Mouse (Mus musculus) embryo, embryonic 9.5 days (tissue): ENCODE data around the gene Spock2.
"Not testable (repeated sequence)": the region's sequence is repeated elsewhere in the genome, so short reads cannot be mapped to it uniquely, and the experiment has no call there.

Experiments
- DNase-seq: peaks from one replicate; pipeline ENCODE4 v3.0.0-alpha.2; 2017; ENCODE audit errors: extremely low spot score

The Spock2 gene

DNA sequence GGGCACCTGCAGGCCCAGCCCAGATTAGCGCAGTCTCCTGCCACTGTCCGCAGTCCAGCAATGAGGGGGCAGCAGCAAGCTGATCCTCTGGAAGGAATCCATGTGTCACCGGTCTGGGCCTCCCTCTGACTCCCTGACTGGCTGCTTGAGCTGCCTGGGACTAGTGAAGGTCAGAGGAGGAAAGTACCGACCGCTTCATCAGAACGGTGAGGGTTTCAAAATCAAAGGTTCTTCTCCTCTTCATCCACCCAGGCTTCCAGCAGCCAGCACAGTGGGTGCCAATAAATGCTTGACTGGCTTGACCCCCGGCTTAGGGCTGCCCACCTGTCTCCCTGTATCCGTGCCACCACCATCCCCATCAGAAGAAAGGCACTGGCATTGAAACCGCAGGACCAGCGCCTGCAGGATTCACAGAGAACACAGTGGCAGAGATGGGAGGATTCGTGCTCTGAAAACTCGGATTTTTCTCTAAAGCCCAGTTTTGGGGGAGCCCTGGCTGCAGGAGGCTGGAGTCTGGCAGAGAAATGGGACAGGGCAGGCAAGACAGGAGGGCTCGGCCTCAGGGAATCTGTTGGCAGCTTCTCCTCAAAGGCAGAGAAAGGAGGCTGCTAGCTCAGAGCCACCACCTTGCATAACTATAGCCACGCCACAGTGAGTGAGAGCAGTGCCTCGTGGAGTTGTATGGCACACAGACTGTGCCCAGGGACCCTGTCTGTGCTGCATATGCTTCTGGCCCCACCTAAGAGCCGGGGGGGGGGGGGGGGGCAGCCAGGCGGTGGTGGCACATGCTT, 2.5 kb downstream of the Spock2 start:
- no peak for DNase-seq

DNA sequence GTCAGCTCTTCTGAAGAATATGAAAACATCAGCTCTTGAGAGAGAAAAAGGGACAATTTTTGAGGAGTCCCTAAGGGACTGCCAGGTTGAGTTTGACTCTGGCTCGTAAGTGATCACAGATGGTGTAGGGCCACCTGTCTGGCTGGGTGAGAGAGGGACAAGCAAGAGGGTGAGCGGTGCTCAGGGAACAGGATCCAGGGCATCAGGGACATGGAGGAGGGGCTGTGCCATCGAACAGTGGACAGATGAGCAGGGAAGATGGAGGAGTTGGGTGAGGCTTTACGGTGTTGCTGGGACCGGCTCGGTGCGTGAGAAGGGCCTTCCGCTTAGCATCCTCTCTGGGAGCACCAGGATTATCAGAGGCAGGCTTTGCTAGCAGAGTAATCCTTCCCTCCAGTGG, 3.3 kb downstream of the Spock2 start:
- no peak for DNase-seq

DNA sequence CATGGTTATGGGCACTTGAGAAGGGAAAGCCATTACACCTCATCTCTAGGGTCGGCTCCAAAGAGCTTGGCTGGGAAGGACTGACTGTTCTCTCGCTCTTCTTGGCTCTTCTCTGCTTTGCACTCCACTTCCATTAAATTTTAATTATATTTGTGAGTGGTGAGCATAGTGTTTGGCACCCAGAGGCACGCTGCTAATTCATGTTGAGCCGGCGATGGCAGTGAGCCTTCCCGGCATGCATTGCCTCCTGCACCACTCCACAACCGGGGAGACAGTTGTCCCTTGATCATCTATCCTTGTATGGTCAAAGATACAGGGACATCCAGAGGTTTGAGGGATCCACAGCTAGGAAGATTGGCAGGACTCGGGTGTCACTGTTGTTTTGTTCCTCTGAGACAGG, 4.0 kb downstream of the Spock2 start:
- DNase-seq, result no peak

- no peak for DNase-seq
These were observed 5.0 kb downstream of the Spock2 start for GRCm38 (mm10) chr10:60110908-60111475.

DNA sequence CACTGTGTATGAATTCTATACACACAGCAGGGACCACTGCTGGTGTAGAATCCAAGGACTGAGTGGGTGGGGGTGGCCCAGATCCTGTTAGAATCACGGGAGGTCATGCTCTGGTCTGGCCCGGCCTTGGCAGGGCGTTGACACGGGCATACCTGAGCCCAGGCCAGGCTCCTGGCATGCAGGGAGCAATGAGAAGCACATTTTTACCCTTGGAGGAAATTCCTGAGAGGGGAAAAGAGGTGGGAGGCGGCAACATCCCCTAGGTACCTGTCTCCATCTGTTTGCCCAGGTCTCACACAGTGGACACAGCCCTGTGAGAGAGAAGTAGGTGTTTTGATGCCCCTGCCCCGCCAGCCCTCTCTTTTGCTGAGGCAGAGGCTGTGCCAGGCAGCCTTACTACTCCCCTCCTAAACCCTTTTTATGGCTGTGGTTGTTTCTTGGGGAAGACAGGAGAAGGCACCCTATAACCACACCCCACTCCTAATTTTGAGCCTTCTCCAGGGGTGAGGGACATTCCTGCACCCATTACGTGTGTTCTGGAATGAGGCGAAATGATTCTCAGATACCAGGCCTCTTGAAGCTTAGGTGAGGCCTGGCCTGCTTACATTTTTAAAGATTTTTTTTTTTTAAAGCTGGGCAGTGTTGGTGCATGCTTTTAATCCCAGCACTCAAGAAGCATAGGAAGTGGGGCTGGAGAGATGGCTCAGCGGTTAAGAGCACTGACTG, 8.1 kb downstream of the Spock2 start:
- no peak for DNase-seq

DNA sequence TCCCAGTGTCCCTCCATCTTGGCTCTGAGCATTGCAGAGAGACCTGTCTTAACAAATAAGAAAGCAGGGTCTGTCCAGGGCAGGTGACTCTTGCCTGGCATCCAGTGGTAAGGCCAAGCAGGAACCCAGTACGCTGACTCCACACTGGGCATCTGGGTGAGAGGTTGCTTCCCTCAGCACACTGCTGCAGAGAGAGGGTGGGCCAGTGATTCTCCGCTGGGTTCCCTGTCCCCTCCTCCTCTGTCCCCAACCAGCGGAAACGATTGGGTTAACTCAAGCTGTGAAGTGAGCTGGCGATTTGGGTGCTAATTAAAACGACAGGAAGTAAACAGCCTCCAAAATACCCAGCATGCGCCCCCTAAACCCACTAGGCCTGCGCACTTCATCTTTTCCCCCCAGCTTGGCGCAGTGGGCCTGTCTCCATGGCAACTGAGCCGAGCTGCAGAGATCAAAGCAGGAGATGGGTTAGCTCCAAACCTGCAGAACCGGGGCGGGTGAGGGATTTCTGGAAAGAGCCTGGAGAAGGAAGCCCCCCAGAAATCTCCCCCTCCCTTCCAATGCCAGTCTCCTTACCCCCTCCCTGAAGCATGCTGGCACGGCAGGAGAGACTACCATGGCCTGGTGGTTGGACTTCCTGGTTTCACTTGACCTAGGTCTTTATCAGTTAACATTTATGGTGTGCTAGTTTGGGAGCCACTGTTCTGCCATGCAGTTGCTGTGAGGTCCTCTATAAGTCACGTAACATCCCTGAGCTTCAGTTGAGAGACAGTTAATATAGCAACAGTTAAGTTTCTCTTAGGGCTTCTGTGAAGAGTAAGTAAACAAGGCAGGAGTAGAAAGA, 9.5 kb downstream of the Spock2 start:
- DNase-seq, result peak; percentile 61

DNA sequence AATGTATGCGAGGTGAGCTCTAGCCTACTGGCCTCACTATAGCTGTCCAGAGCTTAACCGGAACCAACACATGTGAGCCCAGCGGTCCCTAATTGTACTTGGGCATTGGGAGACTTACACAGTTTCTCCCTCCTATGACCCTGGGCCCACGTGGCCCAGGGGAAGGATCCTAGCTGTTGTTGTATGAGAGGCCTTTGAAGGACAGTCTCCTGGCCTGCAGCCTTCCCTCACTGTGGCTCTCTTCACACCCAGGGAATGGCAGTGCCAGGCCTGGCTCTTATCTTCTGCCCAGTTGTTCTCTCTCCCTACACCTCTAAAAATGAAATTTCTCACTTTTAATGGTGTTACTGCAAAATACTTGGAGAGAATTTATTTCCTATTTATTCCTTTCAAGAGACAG, 11.0 kb downstream of the Spock2 start:
- DNase-seq, result no peak

- no peak for DNase-seq
These were observed 12.4 kb downstream of the Spock2 start for GRCm38 (mm10) chr10:60118464-60118863.

GRCm38 (mm10) chr10:60120630-60121029, 14.6 kb downstream of the Spock2 start:
- no peak for DNase-seq

DNA sequence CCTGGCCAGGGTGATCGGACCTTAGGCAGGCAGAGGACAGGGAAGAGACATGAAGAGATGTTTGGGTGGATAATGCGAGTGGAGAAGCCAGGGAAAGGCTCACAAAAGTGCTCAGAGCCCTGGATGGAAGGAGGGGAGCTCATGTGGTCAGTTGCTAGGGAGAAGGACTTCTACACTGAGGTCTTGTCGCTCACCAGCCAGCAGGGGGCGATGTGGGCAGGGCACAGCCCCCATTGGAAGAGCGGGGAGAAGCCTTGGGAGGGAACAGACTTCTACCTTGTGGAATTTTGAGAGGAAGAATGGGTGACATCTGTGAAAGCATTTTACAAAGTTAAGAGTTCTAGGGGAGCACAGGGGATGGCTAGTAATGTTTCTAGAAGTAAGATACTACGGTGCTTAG, 18.1 kb downstream of the Spock2 start:
- DNase-seq, result no peak

DNA sequence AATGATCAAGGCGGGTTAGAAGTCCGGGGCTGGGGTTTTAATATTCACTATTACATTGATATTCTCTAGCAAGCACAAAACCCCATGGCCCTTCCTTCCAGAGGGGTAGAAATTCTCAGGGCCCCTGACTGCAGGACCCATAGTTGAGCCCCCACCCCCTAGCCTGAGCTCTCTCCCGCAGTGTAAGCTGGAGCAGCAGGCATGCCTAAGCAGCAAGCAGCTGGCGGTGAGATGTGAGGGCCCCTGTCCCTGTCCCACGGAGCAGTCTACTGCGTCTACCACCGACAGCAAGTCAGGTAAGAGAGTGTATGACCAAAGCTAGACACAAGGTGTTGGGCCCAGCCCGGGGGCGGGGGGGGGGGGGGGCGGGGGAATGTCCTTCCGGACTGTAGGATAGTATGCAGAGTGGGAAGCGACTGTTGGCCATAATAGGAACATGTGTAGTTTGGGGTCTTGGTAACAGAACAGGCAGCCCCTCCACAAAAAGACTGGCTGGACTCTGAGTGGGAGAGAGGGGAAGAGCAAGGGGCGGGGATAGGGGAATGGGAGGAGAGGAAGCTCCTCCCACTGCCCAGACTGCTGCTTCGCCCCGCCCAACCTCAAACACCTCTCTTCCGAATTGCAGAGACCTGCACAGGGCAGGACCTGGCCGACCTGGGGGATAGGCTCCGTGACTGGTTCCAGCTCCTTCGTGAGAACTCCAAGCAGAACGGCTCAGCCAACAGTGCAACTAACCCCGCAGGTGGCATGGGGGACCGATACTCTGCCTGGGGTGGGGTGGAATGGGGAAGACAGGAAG, 19.7 kb downstream of the Spock2 start:
- DNase-seq, result peak; percentile 33

DNA sequence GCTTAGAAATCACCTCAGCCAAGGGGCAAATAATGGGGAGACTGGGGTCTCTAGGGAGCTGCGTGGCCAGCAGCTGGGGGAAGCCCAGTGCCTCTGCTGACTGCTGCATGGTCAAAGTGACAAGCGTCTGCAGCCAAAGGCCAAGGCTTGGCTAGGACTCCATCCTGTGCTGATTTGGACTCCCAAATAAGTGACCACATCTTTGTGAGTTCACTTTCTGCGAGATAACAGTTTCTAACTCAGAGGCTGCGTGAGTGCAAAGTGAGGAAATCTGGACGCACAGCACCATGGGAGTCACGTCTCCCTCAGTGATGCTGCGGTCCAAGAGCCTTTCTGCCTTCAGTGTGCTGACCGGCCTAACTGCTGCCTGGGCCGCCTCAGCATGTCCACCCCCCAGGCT, 22.3 kb downstream of the Spock2 start:
- no peak for DNase-seq

DNA sequence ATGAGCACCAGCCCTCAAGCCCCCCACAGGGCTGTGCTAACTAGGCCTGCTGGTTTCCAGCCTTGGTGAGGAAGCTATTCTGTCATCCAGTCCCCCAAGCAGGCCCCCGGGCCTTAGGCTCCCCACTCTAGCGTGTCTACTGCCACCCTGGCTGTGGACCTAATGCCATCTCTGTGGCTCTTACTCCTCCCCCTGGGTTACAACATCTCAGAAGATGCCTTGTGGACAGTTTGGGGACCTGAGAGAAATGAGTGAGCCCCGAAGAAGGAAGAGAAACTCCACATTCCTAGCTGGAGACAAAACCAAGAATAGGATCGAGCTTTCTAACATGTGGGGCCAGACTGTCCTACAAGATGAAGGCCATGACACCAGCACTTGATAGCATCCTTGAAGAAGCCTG, 24.5 kb downstream of the Spock2 start:
- no peak for DNase-seq

DNA sequence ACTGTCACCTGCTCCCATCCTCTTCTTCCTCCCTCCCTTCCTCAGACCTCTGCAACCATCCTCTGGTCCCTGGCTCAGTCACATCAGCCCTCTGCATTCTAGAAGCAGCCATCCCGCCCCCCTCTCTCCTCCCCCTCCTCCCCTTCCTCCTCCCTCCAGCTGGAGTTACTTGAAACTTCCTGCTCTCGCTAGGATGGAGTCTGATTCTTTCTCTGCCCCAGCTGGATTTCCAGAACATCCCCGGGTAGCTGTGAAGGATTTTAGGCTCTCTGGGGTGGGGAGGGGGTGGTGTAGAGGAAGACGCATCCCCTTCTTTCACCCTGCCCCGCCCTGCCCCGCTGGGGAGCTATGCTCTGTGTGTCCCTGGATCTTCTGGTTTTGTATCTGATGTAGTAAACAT, 27.5 kb downstream of the Spock2 start:
- DNase-seq, result peak; percentile 26

GRCm38 (mm10) chr10:60134201-60134600, 28.2 kb downstream of the Spock2 start:
- DNase-seq, result no peak

DNA sequence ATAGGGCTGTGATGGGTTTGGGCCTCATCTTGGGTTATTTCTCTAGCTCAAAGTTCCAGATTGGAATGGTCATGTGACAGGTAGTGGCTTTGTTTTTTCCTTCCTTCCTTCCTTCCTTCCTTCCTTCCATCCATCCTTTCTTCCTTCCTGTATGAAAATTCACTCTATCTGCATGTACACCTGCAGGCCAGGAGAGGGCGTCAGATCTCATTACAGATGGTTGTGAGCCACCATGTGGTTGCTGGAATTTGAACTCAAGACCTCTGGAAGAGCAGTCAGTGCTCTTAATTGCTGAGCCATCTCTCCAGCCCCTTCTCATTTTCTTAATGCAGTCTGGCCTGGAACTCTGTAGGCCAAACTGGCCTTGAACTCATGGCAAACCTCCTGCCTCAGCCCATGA, 30.0 kb downstream of the Spock2 start:
- not testable (repeated sequence) for DNase-seq

DNA sequence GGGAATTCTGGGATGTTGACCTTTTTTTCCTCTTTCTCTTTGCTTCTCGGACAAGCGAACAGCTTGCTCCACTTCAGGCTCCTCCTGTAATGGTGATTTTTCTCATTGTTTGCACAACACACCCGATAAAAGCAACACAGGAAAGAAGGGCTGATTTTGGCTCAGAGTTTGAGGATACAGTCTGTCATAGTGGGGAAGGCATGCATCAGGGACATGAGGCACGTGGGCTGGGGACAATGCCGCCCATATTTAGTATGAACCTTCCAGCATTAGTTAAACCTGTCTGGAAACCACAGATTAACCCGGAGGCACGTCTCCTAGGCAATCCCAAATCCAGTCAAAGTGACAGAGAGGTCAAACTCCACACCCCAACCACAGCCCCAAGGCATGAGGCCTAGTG, 30.9 kb downstream of the Spock2 start:
- no peak for DNase-seq

GRCm38 (mm10) chr10:60138680-60139079, 32.7 kb downstream of the Spock2 start:
- DNase-seq, result no peak

DNA sequence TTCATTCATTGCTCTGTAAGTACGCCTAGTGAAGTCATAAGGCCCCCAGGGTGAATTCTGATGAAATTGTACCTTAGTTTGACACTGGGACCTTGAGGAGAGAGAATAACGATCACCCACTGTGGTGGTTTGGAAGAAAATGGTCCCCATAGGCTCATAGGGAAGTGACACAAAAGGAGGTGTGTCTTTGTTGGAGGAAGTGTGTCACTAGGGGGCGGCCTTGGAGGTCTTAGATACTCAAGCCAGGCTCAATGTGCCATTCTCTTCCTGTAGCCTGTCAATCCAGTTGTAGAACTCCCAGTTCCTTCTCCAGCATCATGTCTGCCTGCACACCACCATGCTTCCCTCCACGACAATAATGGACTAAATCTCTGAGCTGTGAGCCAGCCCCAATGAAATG, 34.7 kb downstream of the Spock2 start:
- no peak for DNase-seq

DNA sequence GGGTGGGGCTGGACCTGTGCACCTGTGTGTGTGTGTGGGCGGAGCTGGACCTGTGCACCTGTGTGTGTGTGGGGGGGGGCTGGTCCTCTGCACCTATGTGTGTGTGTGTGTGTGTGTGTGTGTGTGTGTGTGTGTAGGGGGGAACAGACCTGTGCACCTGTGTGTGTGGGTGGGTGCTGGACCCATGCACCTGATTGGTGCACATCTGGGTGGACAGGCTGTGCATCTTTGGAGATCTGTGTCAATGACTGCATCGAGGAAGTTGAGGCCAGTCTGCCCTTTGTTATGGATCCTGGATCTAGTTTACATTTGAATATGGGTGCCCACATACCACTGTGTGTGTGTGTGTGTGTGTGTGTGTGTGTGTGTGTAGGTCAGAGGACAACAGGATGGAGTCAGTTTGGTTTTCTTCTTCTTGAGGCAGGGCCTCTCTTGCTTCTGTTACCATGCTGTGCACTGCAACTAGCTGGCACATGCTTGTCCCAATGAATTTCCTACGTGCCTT, 35.7 kb downstream of the Spock2 start:
- DNase-seq, result no peak

DNA sequence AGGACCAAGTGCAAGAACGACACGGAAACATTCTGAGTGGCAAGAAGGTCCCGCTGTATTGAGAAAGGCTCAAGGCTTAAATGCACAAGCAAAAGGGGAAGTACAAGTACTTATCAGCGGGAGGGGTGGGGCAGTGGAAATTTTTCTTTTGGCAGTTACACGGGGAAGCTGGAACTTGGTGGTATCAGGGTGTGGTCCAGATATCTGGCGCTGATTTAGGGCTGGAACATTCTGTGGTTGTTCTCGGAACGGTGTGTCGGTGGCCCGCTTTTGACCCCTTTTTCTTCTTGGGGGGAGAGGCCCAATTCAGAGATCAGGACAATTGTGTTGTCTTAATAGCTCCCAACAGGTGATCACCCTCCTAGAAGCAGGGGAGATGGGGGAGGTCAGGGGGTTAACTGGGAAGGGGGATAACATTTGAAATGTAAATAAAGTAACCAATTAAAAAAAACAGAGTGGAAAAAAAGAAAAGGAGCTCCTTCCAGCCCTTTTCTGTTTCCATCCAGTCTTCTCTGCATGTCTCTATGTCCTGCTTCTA, 41.6 kb downstream of the Spock2 start:
- DNase-seq, result not testable (repeated sequence)
